Mouse (Mus musculus): Measurements from ENCODE around the gene Olfr1274-ps. TPM values are rescaled to one million over a fixed set of nuclear protein-coding genes. Genes with fewer than 3 reads are reported as not detected.
"Not testable (repeated sequence)": the region's sequence is repeated elsewhere in the genome, so short reads cannot be mapped to it uniquely, and the experiment has no call there.

Olfr1274-ps gene
- total RNA-seq (2022) = not detected

DNA sequence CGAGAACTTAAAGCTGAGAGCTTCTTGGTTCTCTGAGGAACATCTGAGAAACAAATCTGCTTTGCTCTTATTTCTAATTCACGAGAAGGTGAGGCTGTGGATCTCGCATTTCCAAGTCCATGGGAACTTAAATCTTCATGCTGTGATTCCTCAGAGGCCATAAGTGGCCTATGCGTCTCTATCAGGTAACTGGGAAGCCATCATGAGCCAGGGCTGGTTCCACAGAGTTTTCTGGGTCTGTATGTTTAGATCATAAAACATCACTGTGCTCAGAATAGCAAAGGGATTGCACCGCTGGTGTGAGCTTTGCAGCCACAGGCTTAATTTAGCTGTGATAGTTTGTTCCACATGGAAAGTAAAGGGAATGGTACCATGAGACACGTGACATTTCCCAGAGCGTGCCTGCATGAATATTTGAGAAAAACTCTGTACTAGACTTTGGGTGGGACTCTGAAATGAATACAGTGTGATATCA is at the start of gene Olfr1274-ps:
Gene Olfr1274-ps (plus strand): TSS at position 51 of the 475 bp plus-strand sequence.
- not testable (repeated sequence) for DNase-seq (ENCODE audit: low spot score in 2 of 2)

DNA sequence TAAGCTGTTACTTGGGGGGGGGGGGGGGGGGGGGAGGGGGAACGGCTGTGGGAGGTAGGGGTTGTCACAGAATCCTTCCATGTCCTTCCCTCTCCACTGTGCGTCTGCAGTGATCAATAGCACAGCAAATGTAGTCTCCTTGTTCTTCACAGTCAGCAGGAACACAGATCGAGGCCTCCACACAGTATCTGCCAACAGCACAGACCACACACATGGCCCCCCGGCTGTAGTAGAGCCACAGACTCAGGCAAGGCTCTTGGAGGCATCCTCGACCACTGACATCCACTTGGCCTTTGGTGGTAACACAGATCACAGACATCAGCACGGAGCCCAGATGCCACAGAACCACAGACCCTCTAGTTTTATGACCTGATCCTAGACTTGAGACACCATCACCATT is 47.4 kb upstream of the Olfr1274-ps start:
- not testable (repeated sequence) for DNase-seq (ENCODE audit: low spot score in 2 of 2)

DNA sequence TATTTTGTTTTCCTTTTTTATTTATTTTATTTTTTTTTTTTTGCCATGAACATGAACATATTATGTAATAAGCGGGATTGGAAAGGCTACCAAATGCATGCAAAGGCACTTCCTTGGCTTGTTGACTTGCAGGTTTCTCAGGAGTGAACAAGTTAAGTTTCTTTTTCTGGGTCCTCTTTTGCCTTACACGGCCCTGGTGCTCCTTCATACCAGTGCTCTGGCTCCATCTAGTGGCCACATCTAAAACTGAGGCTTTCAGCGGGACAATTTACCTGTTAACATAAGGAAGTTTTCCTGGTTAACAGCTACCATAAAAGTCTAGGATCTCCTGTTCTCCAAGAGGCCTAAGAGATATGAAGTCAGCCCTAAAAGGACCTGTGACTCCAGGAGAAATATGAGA is 46.9 kb upstream of the Olfr1274-ps start:
- DNase-seq (ENCODE audit: low spot score in 2 of 2) = not testable (repeated sequence)

DNA sequence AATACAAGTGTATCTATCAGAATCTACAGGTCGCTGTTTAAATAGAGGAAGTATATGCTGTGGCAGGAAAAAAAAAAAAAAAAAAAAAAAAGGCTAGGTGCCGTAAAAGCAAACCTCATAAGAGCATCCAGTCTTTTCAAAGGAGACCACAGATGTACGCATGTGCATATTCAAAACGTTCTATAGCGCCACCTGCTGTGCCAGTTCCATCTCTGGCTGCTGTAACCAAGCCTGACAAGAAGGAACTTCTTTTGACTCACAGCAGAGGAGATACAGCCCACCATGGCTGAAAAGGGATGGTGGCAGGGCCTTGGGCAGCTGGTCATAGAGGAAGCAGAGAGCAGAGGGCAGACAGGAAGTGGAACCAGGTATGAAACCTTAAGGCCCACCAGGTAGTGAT is 39.3 kb upstream of the Olfr1274-ps start:
- not testable (repeated sequence) for DNase-seq (ENCODE audit: low spot score in 2 of 2)

DNA sequence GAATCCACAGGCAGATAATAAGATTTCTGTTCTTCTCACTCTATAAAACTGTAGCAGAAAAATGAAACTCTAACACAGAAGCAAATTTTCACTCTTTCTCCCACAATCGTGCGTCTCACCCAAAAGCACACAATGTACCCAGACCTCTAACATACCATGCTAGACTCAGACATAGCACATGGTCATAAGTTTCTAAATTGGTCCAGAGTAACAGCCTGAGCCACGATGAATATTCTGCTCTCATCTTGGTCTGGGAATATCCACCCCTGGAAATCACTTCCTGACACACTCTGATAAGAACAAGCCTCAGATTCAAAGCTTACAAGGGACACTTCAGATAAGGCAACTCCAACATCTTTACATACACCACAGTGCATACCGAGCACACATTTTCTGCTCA is 38.3 kb upstream of the Olfr1274-ps start:
- DNase-seq (ENCODE audit: low spot score in 2 of 2) = not testable (repeated sequence)

DNA sequence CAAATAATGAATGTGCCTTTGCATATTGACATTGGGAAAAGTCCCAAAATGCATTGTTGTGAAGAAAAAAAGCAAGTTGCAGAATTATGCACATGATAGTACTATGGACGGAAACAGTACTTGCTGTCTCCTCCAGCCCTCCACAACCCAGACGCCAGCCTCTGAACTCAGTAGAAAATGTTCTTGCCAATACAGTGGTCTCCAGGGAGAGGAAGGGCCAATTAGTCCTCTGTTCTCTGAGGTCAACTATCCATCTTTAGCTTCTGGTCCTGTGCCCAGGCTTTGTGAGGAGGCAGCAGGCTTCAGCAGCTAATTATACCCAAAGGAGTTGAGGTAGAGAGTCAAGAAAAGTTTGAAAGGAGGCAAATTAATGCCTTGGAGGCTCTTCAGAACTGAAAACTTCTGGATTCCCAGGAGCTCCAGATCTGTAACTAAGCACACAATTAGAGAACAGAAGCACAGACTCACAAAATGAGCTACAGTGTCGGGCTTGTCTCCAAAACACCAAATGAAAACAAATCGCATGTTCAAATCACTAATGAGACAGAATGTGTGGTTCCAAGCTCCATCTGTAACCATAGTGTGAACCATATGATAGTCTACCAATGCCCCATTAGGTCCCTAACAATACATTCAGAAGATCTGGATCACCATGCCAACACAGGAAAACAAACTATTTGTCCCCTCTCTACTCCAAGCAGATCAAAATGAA is 15.8 kb downstream of the Olfr1274-ps start:
- DNase-seq (ENCODE audit: low spot score in 2 of 2) = not testable (repeated sequence)

DNA sequence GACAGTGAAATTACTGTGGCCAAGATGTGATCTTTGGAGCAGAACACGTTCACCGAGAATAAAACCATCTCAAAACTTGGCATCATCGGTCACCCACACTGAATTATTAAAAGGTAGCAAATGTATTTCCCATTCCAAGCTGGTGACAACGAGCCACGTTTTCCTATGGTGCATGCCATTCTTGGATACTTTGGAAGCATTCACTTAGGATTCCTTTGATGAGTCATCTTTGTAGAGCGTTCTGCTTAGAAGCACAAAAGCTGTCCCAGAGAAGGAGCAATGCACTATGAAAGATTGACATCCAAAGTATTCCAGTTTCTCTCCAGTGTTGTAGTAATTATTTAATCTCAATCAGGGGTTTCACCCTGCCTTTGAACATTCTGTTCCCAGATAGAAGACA is 23.8 kb downstream of the Olfr1274-ps start:
- DNase-seq (ENCODE audit: low spot score in 2 of 2) = not testable (repeated sequence)

DNA sequence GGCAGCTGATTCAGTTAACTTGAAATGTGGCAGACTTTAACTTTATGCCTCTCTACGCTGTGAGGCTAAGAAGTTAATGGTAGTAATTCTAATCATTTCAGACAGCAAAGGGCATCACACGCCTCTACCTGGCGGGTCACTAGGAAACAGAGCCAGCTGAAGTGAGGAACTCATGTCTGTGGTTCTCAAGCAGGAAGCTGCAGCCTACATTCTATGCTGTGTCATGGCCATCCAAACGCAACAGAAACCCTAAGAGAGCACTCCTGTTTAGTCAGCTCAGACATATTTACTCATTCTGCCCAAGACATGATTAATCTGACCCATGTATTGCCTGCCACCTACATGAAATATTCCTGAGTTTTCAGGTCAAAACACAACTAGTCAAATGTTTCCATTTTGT is 26.5 kb downstream of the Olfr1274-ps start:
- not testable (repeated sequence) for DNase-seq (ENCODE audit: low spot score in 2 of 2)

DNA sequence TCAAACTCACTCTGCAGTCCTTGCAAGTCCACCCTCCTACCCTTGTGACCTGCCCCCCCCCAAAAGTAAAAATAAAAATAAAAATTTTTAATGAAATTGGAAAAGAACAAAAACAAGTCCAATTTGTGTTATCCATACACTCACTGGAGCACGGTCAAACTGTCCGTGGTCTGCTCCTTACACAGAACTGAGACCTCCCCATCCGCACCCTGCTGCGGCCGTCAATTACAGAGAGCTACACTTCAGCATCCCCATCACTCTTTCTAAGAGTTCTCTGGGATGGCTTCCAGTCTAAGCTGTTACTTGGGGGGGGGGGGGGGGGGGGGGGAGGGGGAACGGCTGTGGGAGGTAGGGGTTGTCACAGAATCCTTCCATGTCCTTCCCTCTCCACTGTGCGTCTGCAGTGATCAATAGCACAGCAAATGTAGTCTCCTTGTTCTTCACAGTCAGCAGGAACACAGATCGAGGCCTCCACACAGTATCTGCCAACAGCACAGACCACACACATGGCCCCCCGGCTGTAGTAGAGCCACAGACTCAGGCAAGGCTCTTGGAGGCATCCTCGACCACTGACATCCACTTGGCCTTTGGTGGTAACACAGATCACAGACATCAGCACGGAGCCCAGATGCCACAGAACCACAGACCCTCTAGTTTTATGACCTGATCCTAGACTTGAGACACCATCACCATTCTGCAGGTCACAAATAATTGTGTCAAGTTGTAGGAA is 30.7 kb downstream of the Olfr1274-ps start:
- DNase-seq (ENCODE audit: low spot score in 2 of 2) = not testable (repeated sequence)

DNA sequence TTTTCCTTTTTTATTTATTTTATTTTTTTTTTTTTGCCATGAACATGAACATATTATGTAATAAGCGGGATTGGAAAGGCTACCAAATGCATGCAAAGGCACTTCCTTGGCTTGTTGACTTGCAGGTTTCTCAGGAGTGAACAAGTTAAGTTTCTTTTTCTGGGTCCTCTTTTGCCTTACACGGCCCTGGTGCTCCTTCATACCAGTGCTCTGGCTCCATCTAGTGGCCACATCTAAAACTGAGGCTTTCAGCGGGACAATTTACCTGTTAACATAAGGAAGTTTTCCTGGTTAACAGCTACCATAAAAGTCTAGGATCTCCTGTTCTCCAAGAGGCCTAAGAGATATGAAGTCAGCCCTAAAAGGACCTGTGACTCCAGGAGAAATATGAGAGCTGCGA is 31.3 kb downstream of the Olfr1274-ps start:
- not testable (repeated sequence) for DNase-seq (ENCODE audit: low spot score in 2 of 2)

DNA sequence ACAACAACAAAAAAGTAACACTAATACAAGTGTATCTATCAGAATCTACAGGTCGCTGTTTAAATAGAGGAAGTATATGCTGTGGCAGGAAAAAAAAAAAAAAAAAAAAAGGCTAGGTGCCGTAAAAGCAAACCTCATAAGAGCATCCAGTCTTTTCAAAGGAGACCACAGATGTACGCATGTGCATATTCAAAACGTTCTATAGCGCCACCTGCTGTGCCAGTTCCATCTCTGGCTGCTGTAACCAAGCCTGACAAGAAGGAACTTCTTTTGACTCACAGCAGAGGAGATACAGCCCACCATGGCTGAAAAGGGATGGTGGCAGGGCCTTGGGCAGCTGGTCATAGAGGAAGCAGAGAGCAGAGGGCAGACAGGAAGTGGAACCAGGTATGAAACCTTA is 39.0 kb downstream of the Olfr1274-ps start:
- DNase-seq (ENCODE audit: low spot score in 2 of 2) = not testable (repeated sequence)

DNA sequence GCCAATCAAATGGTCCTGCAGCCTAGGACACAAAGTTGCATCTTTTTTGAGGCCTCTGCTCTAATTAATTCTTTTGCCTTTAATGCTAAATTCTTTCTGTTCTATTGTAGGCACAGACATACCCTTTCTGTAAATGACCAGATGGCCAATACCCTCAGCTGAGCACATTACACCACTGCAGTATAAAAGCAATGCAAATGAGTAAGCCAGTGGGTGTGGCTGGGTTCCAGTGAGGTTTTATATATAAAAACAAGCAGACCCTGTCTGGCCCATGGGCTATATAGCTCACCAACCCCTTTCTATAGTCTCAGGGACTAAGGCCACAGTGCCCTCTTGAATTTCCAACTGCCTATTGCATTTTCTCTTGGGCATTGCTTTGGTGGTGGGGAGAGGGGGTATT is 41.7 kb downstream of the Olfr1274-ps start:
- peak in 1 of 2 experiments; percentile 2 for DNase-seq (ENCODE audit: low spot score in 2 of 2)

DNA sequence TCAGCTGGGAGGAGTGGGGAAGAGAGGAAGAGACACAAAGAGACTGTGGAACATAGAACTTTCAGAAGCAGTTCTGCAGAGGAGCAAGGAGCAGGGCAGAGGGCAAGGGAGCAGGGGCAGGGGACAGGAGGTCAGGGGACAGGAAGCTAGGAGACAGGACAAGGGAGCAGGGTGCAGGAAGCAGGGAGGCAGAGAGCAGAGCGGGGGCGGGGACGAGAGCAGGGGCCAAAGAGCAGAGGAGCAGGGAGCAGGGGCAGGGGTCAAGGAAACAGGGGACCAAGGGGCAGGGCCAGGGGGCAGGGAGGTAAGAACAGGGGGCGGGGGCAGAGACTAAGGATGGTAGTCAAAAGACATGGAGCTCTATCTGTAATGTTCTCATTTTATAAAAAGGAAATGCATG is 43.3 kb downstream of the Olfr1274-ps start:
- not testable (repeated sequence) for DNase-seq (ENCODE audit: low spot score in 2 of 2)

DNA sequence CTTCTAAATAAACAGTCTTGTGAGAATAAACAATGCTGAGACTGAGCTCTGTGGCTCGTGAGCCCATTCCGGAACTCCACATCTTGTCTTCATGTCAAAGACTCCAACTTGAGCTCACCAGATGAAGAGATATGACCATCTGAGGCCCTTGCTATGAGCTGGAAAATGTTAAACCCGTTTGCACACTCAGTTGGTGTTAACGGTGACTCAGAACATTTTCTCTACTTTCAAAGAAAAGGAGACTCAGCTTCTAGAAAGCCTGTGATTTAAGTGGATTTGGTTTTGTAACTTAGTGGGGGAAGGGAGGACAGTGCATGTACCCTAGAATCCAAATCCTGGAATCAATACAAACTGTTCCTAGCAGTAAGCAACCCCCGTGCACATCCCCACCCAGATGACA is 45.3 kb downstream of the Olfr1274-ps start:
- no peak for DNase-seq (ENCODE audit: low spot score in 2 of 2)

DNA sequence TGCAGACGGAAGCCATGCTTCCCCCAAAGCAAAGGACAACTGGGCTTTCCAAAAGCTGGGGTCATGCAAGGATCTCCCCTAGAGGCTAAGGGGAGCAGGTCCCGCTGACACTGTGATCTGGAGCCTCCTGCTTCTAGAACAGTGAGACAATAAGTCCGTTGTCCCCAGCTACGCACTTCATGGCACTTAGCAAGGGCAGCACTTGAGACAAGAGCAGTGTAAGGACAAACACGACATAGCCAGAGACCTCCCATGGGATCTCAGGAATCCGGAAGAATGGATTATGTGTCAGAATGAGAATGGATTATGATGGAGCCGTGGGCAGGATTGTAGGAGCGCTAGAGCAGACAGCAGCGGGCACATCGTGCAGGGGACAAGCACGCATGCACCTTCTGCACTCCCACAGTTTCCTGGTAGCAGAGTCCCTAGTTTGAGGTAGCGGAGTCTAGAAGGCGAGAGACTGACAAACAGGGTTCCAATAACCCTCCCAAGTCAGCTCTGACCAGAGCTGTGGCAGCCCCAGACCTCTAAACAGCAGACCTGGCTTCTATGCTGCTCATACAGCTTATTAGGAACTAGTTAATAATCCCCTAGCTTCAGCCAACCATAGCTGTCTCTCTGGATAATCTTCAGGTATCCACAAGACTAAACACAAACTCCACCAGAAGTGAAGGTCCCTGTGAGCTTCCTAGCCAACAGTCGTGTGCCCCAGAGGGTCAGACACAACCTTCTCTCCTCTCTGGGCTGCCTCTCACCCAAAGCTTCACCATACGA is 50.7 kb downstream of the Olfr1274-ps start:
- no peak for DNase-seq (ENCODE audit: low spot score in 2 of 2)

DNA sequence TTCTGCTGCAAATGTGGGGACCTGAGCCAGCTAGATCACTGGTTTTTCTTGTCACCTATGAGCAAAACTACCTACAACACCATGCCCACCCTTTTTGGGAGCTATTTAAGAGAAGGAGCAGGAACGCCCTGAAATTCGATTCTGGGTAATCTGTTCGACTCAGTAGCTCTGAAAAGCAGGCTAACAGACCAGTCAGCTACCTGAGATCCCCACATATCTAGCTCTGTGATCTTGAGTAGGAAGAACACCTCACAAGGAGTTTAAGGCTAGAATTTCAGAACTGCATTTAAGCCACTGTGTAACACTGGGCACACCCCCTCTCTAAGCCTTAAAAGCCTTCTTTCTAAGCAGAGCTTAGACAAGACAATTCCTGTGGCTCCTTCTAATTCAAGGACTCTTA is 53.9 kb downstream of the Olfr1274-ps start:
- DNase-seq (ENCODE audit: low spot score in 2 of 2) = no peak

Other genes starting within 250 kb of the Olfr1274-ps start
- not detected for gene Olfr1270, start 245.6 kb upstream of the Olfr1274-ps start, total RNA-seq (2022)
- under 1 TPM in 1 of 4 experiments, not detected in 3; 0.25 TPM for gene Olfr1506, start 174.2 kb upstream of the Olfr1274-ps start, total RNA-seq (2022)
- not detected for gene Olfr142, start 141.1 kb upstream of the Olfr1274-ps start, total RNA-seq (2022)
- not detected for gene Olfr1271, start 127.7 kb upstream of the Olfr1274-ps start, total RNA-seq (2022)
- not detected for gene Olfr1272, start 105.8 kb upstream of the Olfr1274-ps start, total RNA-seq (2022)
- under 1 TPM in 2 of 4 experiments, not detected in 2; 0.41 to 0.47 TPM for gene Gm13769, start 76.5 kb upstream of the Olfr1274-ps start, total RNA-seq (2022)
- gene Ptprj, start 182.0 kb downstream of the Olfr1274-ps start, total RNA-seq (2022) = 100 to 1,000 TPM; 108 to 115 (median 111) TPM